Mouse (Mus musculus) olfactory bulb, adult 2 months (tissue): ENCODE results near the gene Elob. TPM values are rescaled to one million over a fixed set of nuclear protein-coding genes. Genes with fewer than 3 reads are reported as not detected.

Experiments used
- H3K27ac ChIP-seq: fragments of 200-500 bp; 2 replicates; pipeline ENCODE4 v1.5.1; 2012; ENCODE audit warnings: low read depth, low read length; ENCODE audit not compliant: insufficient read depth
- H3K4me1 ChIP-seq: fragments of 200-500 bp; 2 replicates; pipeline ENCODE4 v1.6.1; 2012; ENCODE audit warnings: low read length; ENCODE audit not compliant: control insufficient read depth, insufficient read depth
- H3K4me3 ChIP-seq: fragments of 200-500 bp; 2 replicates; pipeline ENCODE4 v1.5.1; 2012; ENCODE audit warnings: mild to moderate bottlenecking, low read depth, low read length, moderate library complexity; ENCODE audit not compliant: insufficient read depth
- CTCF ChIP-seq: fragments of 200-500 bp; IDR thresholded peaks from 2 replicates; pipeline ENCODE4 v1.5.1; 2012; ENCODE audit warnings: low read depth, mild to moderate bottlenecking, low read length, moderate library complexity; ENCODE audit not compliant: insufficient read depth
- POLR2A ChIP-seq: fragments of 200-500 bp; IDR thresholded peaks from 2 replicates; pipeline ENCODE4 v1.6.1; 2012; ENCODE audit warnings: mild to moderate bottlenecking, low read depth, low read length, moderate library complexity; ENCODE audit not compliant: insufficient read depth
- WGBS: fragments of 180-500 bp; shearing (Covaris S2); methylation state at CpG from one replicate; pipeline ENCODE4 v1.1.7; 2018; 5-methylcytosine and 5-hydroxymethylcytosine counted together
- polyA plus RNA-seq: library from polyadenylated mRNA; stranded (reverse); fragments of >200 nt; gene quantifications from 2 replicates; pipeline ENCODE4 v1.2.4, GENCODE M21; 2012; ENCODE audit warnings: low replicate concordance; ENCODE audit not compliant: missing spikeins, insufficient read depth, insufficient read length

Elob gene
- polyA plus RNA-seq, 1 experiment: not detected

DNA sequence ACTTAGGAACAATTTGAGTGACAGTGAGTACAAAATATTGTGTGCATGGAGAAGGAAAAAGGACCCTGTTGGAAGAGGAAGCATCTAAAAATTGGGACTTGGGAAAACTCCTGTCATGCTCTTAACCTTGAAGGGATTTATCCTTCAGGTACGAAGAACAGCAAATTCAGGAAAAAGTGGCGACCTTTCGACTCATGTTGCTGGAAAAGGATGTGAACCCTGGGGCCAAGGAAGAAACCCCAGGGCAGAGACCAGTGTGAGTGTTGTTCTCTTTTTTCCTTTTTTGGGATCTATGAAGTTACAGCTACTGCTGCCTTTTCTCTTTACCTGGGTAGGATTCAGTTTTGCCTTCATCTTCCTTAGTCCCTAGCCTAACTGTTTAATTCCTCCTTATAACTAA is 21.0 kb downstream of the Elob start:
- TF ChIP-seq CTCF (no peak), POLR2A (no peak)
- Histone ChIP-seq H3K4me1 (peaks cover 4% of the 10 kb centered on the region; the same call in 1 of the 2 replicates), H3K27ac (no peak overlapping the region), H3K4me3 (no peak overlapping the region)
- 73% methylated on average over 3 of the region's 3 CpGs for WGBS

DNA sequence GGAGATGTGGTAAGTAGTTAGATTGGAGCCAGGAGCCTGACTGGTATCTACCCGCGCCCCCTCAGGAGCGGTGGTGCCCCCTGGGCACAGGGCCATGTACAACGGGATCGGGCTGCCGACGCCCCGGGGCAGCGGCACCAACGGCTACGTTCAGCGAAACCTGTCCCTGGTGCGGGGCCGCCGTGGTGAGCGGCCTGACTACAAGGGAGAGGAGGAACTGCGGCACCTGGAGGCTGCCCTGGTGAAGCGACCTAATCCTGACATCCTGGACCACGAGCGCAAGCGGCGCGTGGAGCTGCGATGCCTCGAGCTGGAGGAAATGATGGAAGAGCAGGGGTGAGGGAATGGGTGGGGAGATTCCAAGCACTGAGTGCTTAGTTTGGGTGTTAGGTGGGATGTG is 22.1 kb downstream of the Elob start:
- Histone ChIP-seq H3K27ac (no peak overlapping the region), H3K4me3 (peak overlapping the region; percentile 7), H3K4me1 (peaks cover 9% of the 10 kb centered on the region; the same call in 1 of the 2 replicates)
- WGBS: 23% methylated on average over 25 of the region's 25 CpGs
- TF ChIP-seq POLR2A: no peak
- no peak for TF ChIP-seq CTCF

DNA sequence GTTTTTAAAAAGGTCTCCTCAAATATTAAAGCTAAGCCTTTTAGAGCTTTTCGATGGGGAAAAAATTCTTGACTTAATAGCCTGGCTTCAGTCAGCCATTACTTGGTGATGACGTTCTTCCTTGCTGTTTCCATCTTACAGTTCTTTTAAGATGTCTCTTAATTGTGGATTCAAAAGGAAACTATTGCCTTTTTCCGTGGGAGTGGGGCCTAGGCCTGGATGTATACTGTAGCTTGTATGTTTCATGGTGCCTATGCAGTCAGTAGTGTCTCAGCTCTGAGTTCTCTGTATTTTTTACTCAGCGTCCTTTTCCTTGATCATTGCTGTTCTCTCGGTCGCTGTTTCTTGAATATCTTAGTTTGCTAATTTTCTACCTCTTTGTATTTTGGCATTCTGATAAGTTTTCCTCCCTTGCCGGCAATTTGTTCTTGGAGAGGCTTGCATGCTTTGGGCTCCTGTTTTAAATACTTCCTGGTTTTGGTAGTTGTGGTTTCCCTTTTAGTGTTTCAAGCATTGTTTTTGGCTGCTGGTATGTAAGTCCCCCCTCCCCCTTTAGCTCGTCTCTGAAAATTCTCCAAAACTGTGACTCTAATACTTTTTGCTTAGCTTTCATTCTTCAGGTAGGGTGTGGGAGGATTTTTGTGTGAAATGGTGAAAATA is 24.4 kb downstream of the Elob start:
- peaks cover 9% of the 10 kb centered on the region; the same call in 1 of the 2 replicates for H3K4me1 ChIP-seq
- TF ChIP-seq CTCF: no peak
- no peak for TF ChIP-seq POLR2A
- no peak overlapping the region for H3K27ac ChIP-seq
- 1% methylated on average over 8 of the region's 8 CpGs for WGBS
- peak overlapping the region; percentile 67 for H3K4me3 ChIP-seq

DNA sequence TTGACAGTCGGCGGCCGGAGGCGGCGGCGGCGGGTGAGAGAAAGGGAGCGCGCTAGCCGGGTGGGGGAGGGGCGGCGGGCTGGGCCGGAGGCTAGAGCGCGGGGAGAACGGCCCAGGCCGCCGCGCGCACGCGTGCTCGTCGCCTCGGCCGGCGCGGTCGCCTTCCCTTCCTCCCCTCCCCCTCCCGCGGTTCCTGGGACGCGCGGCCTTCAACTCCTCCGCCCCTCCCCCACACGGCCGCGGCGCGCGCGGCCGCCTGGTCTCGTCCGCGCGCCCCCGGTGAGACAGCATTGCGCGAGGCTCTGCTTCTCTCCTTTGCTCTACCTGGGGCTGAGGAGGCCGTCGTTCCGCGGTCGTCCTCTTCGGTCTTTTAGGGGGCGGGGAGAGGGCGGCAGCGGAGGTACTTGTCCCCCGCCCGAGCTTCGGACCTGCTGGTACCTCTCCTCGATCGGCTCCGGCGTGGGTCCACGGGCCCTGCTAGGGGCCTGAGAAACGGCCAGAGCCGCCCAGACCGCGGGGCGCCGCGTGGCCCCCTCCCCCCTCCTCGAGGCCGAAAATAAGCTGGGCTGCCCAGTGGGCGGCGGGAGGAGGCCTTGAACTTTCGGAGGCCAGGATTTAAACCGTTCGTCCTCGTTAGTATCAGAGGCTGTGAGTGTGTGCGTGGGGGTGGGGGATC is 25.4 kb downstream of the Elob start:
- peak overlapping the region; percentile 67 for H3K4me3 ChIP-seq
- peaks cover 9% of the 10 kb centered on the region; the same call in 1 of the 2 replicates for H3K4me1 ChIP-seq
- TF ChIP-seq CTCF: no peak
- no peak for TF ChIP-seq POLR2A
- H3K27ac ChIP-seq: peak overlapping the region; percentile 89
- WGBS: under 1% methylated on average over 83 of the region's 83 CpGs

DNA sequence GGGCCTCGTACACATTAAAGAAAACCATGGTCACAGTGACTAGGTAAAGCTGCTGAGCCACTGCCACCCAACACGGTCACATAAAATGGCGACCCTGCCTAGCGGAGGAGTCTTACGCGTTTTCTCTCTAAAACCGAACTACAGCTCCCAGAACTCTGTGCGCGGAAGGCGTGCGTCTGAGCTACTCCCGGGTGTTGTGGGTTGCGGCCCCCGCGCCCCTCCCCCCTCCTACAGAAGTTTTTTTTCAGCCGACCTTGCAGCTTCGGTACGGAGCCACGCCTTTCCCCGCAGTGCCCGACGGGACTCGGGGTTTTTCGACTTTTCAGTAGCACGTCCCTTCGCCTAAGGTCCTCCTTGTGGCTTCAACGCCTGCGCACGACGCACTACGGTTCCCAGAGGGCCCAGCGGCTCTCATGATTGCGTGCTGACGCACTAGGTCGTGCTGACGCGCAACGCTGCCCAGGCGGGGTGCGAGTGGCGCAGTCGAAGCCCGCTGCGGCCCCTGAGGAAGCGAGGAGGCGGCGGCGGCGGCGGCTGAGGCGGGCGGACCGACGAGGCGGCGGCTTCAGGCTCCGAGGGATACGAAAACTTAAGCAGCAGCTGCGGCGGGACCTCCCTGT is 26.1 kb downstream of the Elob start:
- H3K4me1 ChIP-seq: peaks cover 9% of the 10 kb centered on the region; the same call in 1 of the 2 replicates
- peak overlapping the region; percentile 98 for H3K27ac ChIP-seq
- WGBS: under 1% methylated on average over 60 of the region's 60 CpGs

DNA sequence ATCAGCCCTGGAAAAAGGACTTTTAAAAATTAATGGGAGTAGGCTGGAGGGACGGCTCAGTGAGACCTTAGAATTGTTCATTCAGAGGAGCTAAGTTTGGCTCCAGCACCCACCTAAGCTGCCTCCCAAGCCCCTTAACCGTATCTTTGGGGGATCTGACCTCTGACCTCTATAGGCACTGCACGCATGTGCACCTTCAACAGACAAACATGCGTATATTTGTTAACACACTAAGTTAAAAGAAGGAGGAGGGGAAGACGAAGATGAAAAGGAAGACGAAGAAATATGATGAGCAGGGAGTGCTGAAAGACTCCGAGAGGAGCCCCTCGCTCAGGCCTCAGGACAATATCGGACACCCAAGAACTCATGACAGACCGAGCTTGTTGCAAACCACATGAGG is 27.3 kb downstream of the Elob start:
- WGBS: 94% methylated on average over 10 of the region's 10 CpGs
- H3K4me1 ChIP-seq: peaks cover 4% of the 10 kb centered on the region; the same call in 1 of the 2 replicates
- H3K4me3 ChIP-seq: no peak overlapping the region
- no peak overlapping the region for H3K27ac ChIP-seq
- no peak for TF ChIP-seq POLR2A
- no peak for TF ChIP-seq CTCF

More for the DNA sequence above, 26.1 kb downstream of the Elob start:
- H3K4me3 ChIP-seq: peak overlapping the region; percentile 67
- no peak for TF ChIP-seq CTCF
- peak; percentile 90 for TF ChIP-seq POLR2A

DNA sequence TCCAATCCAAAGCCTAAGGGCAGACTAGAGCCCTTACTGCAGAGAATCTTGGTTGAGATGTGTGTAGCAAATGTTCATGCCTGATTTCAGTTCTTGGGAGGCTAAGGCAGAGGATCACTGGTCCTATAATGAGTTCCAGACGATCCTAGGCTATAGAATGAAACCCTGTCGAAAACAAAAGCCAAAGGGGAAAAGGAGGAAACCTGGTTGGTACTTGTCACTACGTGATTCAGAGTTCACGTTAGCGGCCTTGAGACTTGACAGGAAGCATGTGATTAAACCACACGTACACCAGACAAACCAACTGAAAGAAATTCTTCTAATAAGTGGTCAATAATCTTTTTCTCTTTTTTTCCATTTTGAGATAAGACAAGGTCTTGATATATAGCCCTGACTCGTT is 31.6 kb downstream of the Elob start:
- TF ChIP-seq CTCF (no peak), POLR2A (no peak)
- Histone ChIP-seq H3K4me3 (no peak overlapping the region), H3K4me1 (peaks cover 9% of the 10 kb centered on the region), H3K27ac (no peak overlapping the region)
- WGBS: 77% methylated on average over 7 of the region's 7 CpGs

DNA sequence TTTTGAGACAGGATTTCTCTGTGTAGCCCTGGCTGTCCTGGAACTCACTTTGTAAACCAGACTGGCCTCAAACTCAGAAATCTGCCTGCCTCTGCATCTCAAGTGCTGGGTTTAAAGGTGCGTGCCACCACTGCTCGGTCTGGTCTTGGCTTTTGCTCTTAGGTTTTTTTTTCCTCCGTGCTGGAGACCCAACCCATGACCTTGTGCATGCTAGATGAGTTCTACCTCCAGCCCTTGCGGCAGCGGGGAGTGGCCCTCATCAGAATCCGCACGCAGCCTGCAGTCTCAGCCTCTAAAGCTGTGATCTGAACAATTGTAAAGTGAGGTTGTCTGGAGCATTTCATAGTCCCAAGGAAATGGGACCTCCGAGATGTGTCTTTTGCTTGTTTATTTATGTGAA is 33.6 kb downstream of the Elob start:
- Histone ChIP-seq H3K4me3 (no peak overlapping the region), H3K27ac (no peak overlapping the region), H3K4me1 (peaks cover 14% of the 10 kb centered on the region)
- TF ChIP-seq CTCF (no peak), POLR2A (no peak)
- 93% methylated on average over 8 of the region's 8 CpGs for WGBS

DNA sequence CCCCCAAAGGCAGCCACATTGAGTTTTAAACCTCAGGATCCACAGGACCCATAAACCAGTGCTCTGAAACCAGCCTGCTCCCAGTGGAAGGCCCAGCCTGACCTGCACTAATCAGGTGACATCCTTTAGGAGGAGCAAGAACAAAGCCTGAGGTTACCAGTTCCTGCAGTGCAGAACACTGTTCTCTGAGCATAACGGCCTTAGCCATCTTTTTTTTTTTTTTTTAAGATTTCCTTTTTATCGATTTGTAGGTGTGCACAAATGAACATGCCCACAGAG is 37.9 kb downstream of the Elob start:
- WGBS: 26% methylated on average over 2 of the region's 2 CpGs
- TF ChIP-seq POLR2A (no peak), CTCF (no peak)
- Histone ChIP-seq H3K27ac (peak overlapping the region; percentile 93), H3K4me3 (peak overlapping the region; percentile 53), H3K4me1 (peaks cover 19% of the 10 kb centered on the region)
